9 mouse cellular contexts compared by ENCODE assay signal in the genomic region with DNA sequence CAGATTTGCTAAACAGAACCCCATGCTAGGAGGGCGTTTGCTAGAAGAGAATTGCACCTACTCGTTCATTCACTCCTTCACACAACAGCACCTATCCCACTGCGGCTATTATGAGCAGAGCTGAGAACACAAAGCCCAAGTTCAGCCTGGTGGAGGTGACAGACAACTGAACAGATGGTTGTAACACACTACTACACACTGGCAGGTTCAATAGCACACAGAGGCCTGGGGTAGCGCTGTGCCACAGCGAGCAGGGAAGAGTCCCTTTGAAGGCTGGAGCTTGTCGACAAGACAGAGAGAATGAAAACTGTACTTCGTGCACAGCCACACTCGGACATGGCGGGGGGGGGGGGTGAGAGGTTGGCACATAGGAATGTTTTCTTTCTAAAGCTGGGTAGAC. TPM values are rescaled to one million over a fixed set of nuclear protein-coding genes. Genes with fewer than 3 reads are reported as not detected.
DNase-seq lines count a peak whose midpoint lies in the region; ATAC-seq lines count a peak whose summit lies in the region.
"Had no signal": no experiment of that assay in that cellular context is flagged by ENCODE, and none has a peak within 500 bp of the region (broad histone marks: within the 10 kb centered on the region; RNA-seq: fewer than 3 reads in every experiment).

No protein-coding gene starts in this region.

- peaks cover 28% of the 10 kb centered on the region for H3K4me1 ChIP-seq in heart, embryonic 13.5 days
- H3K4me1 ChIP-seq in hindbrain, embryonic 13.5 days (replicated peaks): peaks cover 19% of the 10 kb centered on the region
- peaks cover 43% of the 10 kb centered on the region for H3K4me1 ChIP-seq in midbrain, embryonic 12.5 days
- H3K4me1 ChIP-seq: limb, embryonic 13.5 days had no signal

- no peak overlapping the region for H3K9ac ChIP-seq in heart, embryonic 13.5 days
- no peak overlapping the region for H3K9ac ChIP-seq in hindbrain, embryonic 13.5 days
- no peak overlapping the region for H3K9ac ChIP-seq in midbrain, embryonic 12.5 days (replicated peaks)
- H3K9ac ChIP-seq: limb, embryonic 13.5 days had no signal

- 52% methylated on average over 9 of the region's 9 CpGs for WGBS in heart, embryonic 13.5 days
- 49% methylated on average over 9 of the region's 9 CpGs for WGBS in hindbrain, embryonic 13.5 days
- 54% methylated on average over 9 of the region's 9 CpGs for WGBS in midbrain, embryonic 12.5 days

- no peak overlapping the region for H3K4me3 ChIP-seq in heart, embryonic 13.5 days
- H3K4me3 ChIP-seq in hindbrain, embryonic 13.5 days: no peak overlapping the region
- H3K4me3 ChIP-seq in midbrain, embryonic 12.5 days: no peak overlapping the region
- H3K4me3 ChIP-seq: limb, embryonic 13.5 days had no signal

- no peaks in the 10 kb centered on the region for H3K36me3 ChIP-seq in heart, embryonic 13.5 days
- no peaks in the 10 kb centered on the region for H3K36me3 ChIP-seq in hindbrain, embryonic 13.5 days
- no peaks in the 10 kb centered on the region for H3K36me3 ChIP-seq in midbrain, embryonic 12.5 days
- H3K36me3 ChIP-seq: limb, embryonic 13.5 days had no signal

- H3K4me2 ChIP-seq in heart, embryonic 13.5 days: peak overlapping the region; percentile 13; the same call in 1 of the 2 replicates
- H3K4me2 ChIP-seq in hindbrain, embryonic 13.5 days: no peak overlapping the region
- no peak overlapping the region for H3K4me2 ChIP-seq in midbrain, embryonic 12.5 days (replicated peaks)
- H3K4me2 ChIP-seq: limb, embryonic 13.5 days had no signal

- H3K27ac ChIP-seq in heart, embryonic 13.5 days (replicated peaks): no peak overlapping the region
- peak overlapping the region; percentile 56 for H3K27ac ChIP-seq in hindbrain, embryonic 13.5 days
- H3K27ac ChIP-seq in midbrain, embryonic 12.5 days (replicated peaks): peak overlapping the region; percentile 68
- H3K27ac ChIP-seq: limb, embryonic 13.5 days had no signal

- no peak for DNase-seq in heart, postnatal 36 days
- DNase-seq in cerebellum, postnatal 25 days: peak; percentile 63 to 74
- no peak for DNase-seq in adrenal gland, postnatal 14 days

- H3K9me3 ChIP-seq in heart, embryonic 13.5 days: no peaks in the 10 kb centered on the region
- H3K9me3 ChIP-seq in hindbrain, embryonic 13.5 days: no peaks in the 10 kb centered on the region
- no peaks in the 10 kb centered on the region for H3K9me3 ChIP-seq in midbrain, embryonic 12.5 days
- H3K9me3 ChIP-seq: limb, embryonic 13.5 days had no signal

- ATAC-seq in heart, embryonic 13.5 days (ENCODE audit: extremely low read depth, insufficient number of reproducible peaks, low FRiP score, low TSS enrichment): no peak
- ATAC-seq in hindbrain, embryonic 13.5 days (ENCODE audit: low FRiP score): peak; percentile 83
- peak; percentile 87 for ATAC-seq in midbrain, embryonic 12.5 days (ENCODE audit: low FRiP score, low read depth)
- no peak for ATAC-seq in granulocyte monocyte progenitor cell, adult 5-6 weeks (replicated peaks; ENCODE audit: poor library complexity, severe bottlenecking)
- no peak for ATAC-seq in megakaryocyte progenitor cell, adult 5-6 weeks (replicated peaks; ENCODE audit: poor library complexity)

- no peaks in the 10 kb centered on the region for H3K27me3 ChIP-seq in heart, embryonic 13.5 days (replicated peaks)
- H3K27me3 ChIP-seq in hindbrain, embryonic 13.5 days: no peaks in the 10 kb centered on the region
- no peaks in the 10 kb centered on the region for H3K27me3 ChIP-seq in midbrain, embryonic 12.5 days
- H3K27me3 ChIP-seq: limb, embryonic 13.5 days had no signal

- intact Hi-C loops in heart, postnatal 36 days (cut with DNase I): no loop called here

RNA-seq across cellular contexts. Expression of a gene that starts 31.6 kb away (rescaled TPM):
- polyA plus RNA-seq in heart, embryonic 13.5 days (2015; fragmentation: Nextera tagmentation; extraction: Ambion mirVana): 19.7 and 23.7 TPM in 2 replicates
- 10 to 100 TPM; 30.8 to 32.3 TPM for total RNA-seq in heart, postnatal 36 days (2021)
- 24.3 and 25.2 TPM in 2 replicates for polyA plus RNA-seq in hindbrain, embryonic 13.5 days (2015; fragmentation: Nextera tagmentation; extraction: Ambion mirVana)
- polyA plus RNA-seq in midbrain, embryonic 12.5 days (2016; fragmentation: Nextera tagmentation; extraction: Ambion mirVana): 33.3 and 36.4 TPM in 2 replicates
- total RNA-seq in adrenal gland, postnatal 14 days (2021): 25.6 and 28.4 TPM in 2 replicates
- 21.8 and 33.7 TPM in 2 replicates for total RNA-seq in granulocyte monocyte progenitor cell, adult 5-6 weeks (2014; fragmentation: Nextera tagmentation)
- 30.4 and 31.0 TPM in 2 replicates for total RNA-seq in granulocyte monocyte progenitor cell, adult 5-6 weeks (2017)
- total RNA-seq in megakaryocyte progenitor cell, adult 5-6 weeks (2015): 20.5 and 27.0 TPM in 2 replicates
- total RNA-seq in megakaryocyte progenitor cell, adult 5-6 weeks (2017): 48.2 and 52.0 TPM in 2 replicates

Comparison
In these comparisons a context has a peak if more than half of its experiments do, and no peak if none do; other contexts are left out.
1. ATAC-seq: peak in hindbrain, embryonic 13.5 days (single experiment) and midbrain, embryonic 12.5 days (single experiment); none in heart, embryonic 13.5 days (single experiment), granulocyte monocyte progenitor cell, adult 5-6 weeks (single experiment) and megakaryocyte progenitor cell, adult 5-6 weeks (single experiment).
2. DNase-seq: peak in cerebellum, postnatal 25 days (2 of 2); none in heart, postnatal 36 days (0 of 2) and adrenal gland, postnatal 14 days (single experiment).